Mouse (Mus musculus) cerebellum, adult 2 months (tissue): ENCODE results near the gene Fpr2.

Experiments
- CTCF ChIP-seq: fragments of 200-500 bp; IDR thresholded peaks from 2 replicates; pipeline ENCODE4 v1.5.1; 2011; ENCODE audit warnings: low read depth, mild to moderate bottlenecking, control low read depth, low read length, moderate library complexity, borderline replicate concordance; ENCODE audit not compliant: insufficient read depth
- POLR2A ChIP-seq: fragments of 200-500 bp; IDR thresholded peaks from 2 replicates; pipeline ENCODE4 v1.6.1; 2011; ENCODE audit warnings: low read length, control low read depth, borderline replicate concordance; ENCODE audit not compliant: insufficient read depth

GRCm38 (mm10) chr17:17917782-17918181 lies 30.2 kb downstream of the Fpr2 start:
- no peak for TF ChIP-seq CTCF
- no peak for TF ChIP-seq POLR2A
